Mouse (Mus musculus): ENCODE measurements at regions not wholly inside any gene's neighbourhood (a gene's known extent, or its start where the extent isn't known, plus 50 kb on each side); places are given as distances from the start of the nearest gene placed in this dataset.

DNA sequence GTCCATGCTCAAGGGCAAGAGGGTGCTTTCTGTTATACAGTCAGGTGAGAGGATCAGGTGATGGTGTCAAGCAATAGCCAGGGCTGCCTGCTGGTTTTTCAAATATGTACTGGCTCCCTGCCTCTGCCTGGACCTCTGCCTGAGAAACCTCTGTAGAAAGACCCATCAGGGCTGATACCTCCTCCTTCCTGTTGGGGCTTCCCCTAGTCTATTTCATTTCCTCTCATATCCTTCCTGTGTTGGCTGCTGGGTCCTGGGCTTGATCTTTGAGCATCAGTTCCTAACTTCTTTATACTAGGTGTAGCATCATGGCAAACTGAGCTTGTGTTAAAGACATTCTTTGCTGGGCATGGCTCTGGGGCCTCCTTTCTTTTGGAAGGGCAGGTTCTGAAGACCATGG is 89.5 kb downstream of the Tmem38b start:
- no peak for DNase-seq (ENCODE audit: low spot score)

DNA sequence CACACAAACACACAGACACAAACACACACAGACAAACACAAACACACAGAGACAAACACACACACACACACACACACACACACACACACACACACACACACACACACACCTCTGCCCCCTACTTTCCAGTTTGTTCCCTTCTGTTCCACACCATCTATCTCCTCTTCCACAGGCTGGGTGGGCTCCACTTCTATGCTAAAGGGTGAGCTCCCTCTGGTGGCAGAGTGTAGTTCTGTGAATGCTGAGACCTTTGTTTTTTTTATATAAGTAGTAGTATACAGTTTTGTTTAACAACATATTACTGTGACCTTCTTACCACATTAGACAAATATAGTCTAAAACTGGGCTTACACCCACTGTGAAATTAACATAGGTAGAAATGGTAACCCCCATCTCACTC is 93.3 kb downstream of the Tmem38b start:
- intact Hi-C loops (cut with DNase I) = loop anchor here (1.0 kb wide), 1 partner anchor 180 kb away; no protein-coding TSS in a partner anchor

More for the DNA sequence above, 89.5 kb downstream of the Tmem38b start:
- intact Hi-C loops (cut with DNase I) = no loop called here

DNA sequence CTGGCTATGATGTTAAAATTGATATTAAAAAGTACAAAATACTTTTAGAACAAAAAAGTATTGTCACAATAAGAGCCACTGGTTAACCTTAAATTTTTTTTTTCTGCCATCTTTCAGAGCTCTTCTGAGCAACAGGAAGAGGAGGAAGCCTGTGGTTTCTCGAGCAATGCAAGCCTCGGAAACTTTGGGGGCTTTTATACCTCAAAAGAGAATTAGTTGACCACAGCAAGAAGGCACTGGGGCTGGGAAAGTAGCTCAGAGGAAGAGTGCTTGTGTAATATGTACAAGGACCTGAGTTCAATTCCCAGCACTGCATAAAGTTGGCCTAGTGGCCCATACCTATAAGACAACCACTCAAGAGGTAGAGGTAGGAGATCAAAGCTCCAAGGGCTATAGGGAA is 94.7 kb downstream of the Tmem38b start:
- intact Hi-C loops (cut with DNase I) = loop anchor here (10.0 kb wide), 1 partner anchor 1024 kb away; the partner anchor contains the start of gene Zfp462
- no peak for DNase-seq (ENCODE audit: low spot score)

More for the DNA sequence above, 93.3 kb downstream of the Tmem38b start:
- no peak for DNase-seq (ENCODE audit: low spot score)

DNA sequence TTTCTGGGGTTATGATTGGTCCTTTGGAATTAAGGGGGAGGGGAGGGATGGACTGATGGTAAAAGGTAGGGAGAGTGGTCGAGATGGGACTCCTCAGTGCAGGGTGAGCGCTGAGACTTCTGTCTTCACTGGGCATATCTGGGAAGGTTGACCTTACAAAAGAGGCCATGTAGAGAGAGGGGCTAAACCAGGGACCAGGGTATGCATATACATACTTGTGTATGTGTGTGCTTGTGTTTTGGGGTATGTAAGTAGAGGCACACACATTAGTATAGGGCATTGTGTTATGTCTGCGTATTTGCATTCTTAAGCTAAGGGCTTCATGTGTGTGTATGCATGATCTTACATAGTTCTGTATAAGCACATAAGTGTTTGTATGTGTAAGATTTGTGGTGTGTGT is 105.2 kb downstream of the Tmem38b start:
- intact Hi-C loops (cut with DNase I) = loop anchor here (5.0 kb wide), 1 partner anchor 1311 kb away; no protein-coding TSS in a partner anchor
- no peak for DNase-seq (ENCODE audit: low spot score)

DNA sequence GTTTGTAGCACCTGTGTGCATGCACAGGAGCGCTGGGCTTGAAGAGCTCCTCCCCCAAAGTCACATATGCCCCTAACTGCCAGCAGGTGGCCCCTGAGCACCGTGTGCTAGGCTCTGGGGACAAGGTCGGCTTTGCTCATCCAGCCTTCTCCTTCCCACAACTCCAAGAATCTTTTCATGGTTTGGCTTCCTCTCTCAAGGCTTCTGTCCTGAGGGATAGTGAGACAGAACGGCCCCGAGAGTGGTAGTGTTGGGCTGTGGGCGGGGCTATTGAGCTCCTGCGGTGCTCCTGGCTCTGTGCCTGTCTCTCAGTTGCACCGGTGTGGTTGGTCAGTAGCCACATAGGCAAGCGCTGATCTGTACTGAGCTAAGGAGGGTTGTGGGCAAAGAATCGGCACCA is 105.7 kb downstream of the Tmem38b start:
- DNase-seq (ENCODE audit: low spot score) = no peak
- intact Hi-C loops (cut with DNase I) = loop anchor here (5.0 kb wide), 1 partner anchor 1311 kb away; no protein-coding TSS in a partner anchor

DNA sequence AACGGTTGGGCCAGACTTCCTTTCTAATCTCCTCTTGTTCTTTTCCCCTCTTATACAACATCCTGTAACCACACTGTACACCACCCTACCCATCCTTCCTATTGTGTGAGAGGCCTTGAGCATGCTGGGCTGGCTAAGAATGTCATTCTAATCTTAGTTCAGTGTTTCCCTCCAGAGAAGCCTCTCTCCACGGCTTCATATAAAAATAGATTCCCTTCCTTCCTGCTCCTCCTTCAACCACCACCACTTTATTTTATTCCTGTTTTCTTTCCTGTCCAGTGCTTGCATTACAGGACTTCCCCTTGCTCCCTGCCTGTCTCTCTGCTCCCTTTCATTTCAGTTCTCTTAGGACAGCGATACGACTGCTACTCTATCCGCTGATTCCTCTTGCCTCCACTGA is 109.5 kb downstream of the Tmem38b start:
- intact Hi-C loops (cut with DNase I) = no loop called here
- DNase-seq (ENCODE audit: low spot score) = no peak

DNA sequence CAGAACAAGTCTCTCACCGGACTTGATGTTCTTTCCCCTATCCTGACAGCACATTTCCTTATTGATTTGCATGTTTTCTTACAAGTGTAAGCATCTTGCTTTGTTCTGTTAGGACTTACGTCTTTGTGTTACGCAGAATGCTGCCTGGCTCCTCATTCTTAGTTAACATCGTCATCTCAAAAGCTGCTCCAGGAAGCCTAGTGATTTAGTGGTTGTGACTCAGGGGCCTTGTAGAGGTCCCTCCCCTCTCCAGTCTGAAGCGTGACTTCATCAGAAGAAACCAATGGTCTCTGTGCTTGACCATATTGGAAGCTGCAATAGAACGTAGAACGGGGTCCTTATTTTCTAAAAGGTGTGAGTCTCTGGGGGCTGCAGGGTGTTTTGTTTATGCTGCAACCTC is 122.9 kb downstream of the Tmem38b start:
- DNase-seq (ENCODE audit: low spot score) = no peak
- intact Hi-C loops (cut with DNase I) = no loop called here

DNA sequence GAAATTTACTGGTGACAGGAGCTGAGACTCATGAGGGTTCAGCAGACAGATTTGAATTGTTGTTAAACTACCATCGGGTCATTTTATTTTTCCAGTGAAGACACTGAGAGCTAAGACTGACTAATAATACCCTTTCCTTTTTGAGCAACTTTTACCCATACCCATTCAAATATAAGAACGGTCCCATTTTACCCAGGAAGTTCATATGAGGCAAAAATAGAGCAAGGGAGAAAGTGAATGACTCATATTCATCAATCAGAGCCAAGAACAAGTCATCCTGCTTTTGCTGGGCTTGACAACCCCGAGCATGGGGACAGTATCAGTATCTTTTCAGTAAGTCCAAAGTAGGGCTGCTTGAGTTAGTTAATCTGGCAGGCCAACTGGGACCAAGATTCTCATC is 123.3 kb downstream of the Tmem38b start:
- intact Hi-C loops (cut with DNase I) = no loop called here

DNA sequence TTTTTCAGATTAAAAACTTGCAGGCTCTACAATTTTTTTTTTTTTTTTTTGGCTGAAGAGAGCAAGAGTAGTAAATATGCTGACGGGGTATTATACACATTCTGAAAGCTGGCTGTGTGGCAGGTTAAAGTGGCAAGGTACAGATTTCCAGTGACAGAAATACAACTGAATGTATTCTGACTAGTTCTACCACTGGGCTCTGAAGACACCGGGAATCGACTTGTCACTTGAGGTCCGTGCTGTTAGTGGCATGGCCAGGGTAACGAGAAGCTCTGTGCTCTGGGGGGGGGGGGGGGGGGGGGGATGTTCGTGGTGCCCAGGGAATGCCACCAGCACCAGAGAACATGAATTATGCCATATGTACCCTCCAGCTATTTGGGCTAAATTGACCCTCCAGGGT is 124.7 kb downstream of the Tmem38b start:
- no peak for DNase-seq (ENCODE audit: low spot score)
- intact Hi-C loops (cut with DNase I) = no loop called here

More for the DNA sequence above, 123.3 kb downstream of the Tmem38b start:
- DNase-seq (ENCODE audit: low spot score) = no peak

DNA sequence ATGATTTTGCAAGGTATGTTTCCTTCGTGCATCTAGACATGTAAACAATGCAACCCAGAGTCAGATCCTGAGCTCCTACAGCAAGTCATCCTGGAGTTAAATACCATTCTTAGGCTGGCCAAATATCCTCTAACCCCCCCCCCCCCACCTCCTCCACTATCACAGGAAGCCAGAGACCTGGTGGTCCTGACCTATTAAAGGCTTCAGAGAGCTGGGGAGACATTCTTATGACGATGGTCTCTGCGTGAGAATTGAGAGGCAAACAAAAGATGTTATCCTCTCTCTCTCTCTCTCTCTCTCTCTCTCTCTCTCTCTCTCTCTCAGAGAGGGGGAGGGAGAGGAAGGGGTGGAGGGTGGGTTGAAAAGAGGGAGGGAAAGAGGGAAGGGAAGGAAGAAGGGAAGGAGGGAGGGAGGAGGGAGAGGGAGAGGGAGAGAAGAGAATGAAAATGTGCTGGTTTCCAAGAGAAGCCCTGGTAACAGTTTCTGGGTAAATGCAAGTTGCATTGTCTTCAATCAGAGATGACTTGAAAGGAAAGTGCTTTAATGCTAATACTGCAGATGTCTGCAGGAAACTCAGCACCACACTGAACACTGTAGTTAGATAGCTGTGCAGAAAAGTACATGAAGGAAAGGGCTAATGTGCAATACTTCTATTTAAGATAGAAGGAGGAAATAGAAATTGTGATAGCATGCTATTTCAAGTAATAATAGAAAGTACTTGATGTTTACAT is 125.3 kb downstream of the Tmem38b start:
- no peak for DNase-seq (ENCODE audit: low spot score)
- intact Hi-C loops (cut with DNase I) = no loop called here

DNA sequence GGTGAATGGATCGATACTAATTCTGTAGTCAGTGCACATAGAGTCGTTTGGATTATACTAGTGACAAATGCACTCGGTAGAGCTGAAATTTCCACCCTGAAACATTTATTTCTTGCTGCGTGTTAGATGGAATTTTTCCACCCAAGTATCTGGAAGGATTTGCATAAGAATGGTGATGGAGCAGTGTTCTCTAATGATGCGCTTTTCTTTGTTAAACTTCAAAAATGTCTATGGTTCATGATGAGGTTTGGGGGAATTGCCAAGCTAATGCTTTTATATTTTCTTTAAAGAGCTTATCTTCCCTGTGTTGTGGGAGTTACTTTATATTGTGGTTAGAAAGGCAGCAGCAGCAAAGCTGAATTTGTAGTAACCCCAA is 125.9 kb downstream of the Tmem38b start:
- intact Hi-C loops (cut with DNase I) = no loop called here
- no peak for DNase-seq (ENCODE audit: low spot score)

DNA sequence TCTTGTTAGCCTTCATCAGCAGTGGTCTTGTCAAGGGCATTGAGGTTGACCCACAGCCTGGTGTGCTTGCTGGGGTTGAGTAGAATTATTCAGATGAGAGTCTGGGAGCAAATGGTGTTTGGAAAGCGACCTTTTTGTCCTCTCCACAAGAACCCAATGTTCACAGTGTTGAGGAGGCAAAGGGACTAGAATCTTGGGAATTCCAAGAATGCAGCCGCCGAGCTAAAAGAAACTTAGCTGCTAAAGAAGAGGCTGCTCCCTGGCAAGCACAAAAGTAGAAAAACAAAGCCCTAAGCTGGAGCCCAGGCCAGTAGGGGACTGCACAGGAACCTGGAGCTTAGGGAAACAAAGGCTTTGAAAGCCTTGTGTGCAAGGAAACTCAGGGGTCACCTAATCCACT is 126.4 kb downstream of the Tmem38b start:
- intact Hi-C loops (cut with DNase I) = no loop called here

DNA sequence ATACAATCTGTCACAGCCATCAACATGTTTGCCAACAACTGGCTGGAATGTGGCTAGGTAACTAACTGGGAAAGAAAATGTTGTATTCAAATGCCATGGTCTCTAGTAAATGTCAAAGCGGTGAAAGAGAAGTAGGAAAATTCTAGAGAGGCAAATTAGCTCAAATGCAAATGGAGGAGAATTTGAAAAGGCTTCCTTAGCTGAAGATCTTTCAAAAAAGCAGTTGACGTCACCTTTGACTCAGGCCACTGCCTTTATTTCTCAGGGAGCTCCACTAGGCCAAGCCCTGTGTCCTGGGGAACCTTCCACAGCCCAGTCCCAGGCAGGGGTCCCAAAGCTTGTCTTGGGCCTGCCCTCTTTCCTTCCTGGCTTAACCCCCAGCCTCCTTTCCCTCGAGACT is 136.6 kb downstream of the Tmem38b start:
- intact Hi-C loops (cut with DNase I) = no loop called here

More for the DNA sequence above, 126.4 kb downstream of the Tmem38b start:
- no peak for DNase-seq (ENCODE audit: low spot score)

DNA sequence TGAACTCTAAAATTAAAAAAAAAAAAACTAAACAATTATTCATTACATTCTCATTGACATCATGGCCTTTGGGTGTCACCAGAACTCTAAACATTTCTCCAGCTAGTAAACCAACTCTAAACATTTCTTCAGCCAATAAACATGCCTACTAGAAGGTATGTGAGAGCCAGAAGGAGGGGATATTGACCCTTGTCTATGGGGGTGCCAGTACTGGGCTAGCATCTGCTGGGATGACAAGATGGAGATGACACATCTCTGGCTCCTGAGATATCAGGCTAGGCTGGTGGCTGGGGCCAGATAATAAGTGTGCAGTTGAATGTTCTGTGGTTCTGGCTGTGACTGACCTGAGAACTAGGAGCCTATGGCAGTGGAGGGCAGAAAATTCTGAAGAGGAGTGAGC is 144.6 kb downstream of the Tmem38b start:
- intact Hi-C loops (cut with DNase I) = no loop called here
- no peak for DNase-seq (ENCODE audit: low spot score)

More for the DNA sequence above, 136.6 kb downstream of the Tmem38b start:
- DNase-seq (ENCODE audit: low spot score) = no peak

DNA sequence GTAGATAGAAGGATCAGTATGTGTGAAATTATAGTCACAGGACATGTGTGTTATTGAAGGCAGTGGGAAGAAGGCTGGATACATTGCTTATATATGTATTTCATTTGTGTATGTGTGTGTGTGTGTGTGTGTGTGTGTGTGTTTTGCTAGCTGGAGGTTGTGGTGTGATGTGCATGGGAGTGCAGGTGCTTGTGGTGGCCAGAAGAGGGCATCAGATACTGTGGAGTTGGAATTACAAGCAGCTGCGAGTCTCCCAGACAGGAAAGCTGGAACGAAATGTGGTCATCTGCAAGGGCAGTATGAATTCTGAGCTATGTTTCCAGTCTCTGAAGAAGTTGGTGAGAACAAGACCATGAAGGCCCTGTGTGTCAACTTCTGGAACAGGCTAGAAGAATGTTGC is 145.1 kb downstream of the Tmem38b start:
- intact Hi-C loops (cut with DNase I) = no loop called here

DNA sequence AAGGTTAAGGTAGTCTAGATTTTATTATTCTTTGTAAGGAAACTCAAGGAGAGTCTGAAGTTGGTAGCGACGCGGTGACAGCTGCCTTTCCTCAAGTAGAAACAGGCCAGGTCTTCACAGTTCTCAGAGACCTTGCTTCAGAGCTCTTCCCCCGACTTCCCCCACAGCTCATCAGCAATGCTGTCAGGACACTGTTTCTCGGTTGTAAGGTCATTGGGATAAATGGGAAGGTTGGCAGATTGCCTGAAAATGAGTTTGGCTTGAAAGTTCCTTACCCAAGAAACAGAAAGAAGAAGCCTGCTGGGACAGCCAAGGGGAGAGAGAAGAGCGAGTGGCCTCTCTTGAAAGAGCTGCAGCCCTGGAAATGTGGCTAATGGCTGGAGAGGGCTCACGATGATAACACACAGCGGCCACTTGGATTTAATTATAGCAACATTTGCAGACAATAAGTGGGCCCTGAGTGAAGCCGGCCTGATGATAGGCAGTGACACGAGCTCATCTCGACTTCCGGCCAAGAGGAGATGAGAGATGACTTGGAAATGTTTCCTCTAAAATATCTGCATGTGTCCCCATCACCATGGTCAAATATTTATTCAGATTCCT is 150.3 kb downstream of the Tmem38b start:
- no peak for DNase-seq (ENCODE audit: low spot score)
- intact Hi-C loops (cut with DNase I) = no loop called here

More for the DNA sequence above, 145.1 kb downstream of the Tmem38b start:
- DNase-seq (ENCODE audit: low spot score) = no peak

DNA sequence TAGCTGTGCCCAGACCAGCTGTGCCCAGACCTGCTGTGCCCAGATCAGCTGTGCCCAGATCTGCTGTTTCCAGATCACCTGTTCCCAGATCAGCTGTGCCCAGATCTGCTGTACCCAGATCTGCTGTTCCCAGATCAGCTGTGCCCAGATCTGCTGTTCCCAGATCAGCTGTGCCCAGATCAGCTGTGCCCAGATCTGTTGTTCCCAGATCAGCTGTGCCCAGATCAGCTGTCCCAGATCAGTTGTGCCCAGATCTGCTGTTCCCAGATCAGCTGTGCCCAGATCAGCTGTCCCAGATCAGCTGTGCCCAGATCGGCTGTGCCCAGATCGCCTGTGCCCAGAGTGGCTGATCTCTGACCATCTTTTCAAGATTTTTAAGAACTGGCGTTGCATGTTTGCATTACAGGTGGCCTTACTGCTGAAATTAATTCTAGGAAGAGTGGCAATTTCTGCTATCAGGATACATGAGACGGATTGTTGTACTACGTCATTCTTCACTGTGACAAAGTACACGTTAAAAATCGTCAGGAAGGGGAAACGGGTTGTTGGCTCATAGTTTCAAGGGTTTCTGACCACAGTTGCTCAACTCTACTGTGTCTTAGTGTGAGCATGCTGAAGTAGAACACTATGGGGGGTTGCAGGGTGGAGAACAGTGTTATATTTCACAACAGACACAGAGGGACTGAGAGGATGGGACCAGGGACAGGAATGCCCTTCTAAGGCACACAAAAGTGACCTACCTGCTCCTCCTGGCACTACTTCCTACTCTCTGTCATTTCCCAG is 160.9 kb downstream of the Tmem38b start:
- intact Hi-C loops (cut with DNase I) = no loop called here
- no peak for DNase-seq (ENCODE audit: low spot score)

DNA sequence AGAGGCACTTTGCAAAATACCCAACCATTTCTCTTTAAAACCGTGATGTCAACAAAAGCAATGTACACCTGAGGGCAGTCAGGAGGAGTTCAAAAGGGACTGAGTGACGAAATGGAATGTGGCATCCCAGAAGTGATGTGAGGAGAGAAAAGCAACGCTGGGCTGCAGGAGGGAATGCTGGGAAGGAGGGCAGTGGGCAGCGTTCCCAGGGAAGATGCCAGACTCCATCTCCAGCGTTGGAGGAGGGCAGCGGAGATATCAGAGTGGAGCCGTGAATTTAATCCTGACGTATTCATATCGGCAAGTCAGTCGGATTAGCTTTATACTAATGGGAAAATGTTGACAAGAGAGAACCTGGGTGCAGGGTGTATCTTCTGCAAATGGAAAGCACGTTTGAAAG is 161.7 kb downstream of the Tmem38b start:
- no peak for DNase-seq (ENCODE audit: low spot score)

DNA sequence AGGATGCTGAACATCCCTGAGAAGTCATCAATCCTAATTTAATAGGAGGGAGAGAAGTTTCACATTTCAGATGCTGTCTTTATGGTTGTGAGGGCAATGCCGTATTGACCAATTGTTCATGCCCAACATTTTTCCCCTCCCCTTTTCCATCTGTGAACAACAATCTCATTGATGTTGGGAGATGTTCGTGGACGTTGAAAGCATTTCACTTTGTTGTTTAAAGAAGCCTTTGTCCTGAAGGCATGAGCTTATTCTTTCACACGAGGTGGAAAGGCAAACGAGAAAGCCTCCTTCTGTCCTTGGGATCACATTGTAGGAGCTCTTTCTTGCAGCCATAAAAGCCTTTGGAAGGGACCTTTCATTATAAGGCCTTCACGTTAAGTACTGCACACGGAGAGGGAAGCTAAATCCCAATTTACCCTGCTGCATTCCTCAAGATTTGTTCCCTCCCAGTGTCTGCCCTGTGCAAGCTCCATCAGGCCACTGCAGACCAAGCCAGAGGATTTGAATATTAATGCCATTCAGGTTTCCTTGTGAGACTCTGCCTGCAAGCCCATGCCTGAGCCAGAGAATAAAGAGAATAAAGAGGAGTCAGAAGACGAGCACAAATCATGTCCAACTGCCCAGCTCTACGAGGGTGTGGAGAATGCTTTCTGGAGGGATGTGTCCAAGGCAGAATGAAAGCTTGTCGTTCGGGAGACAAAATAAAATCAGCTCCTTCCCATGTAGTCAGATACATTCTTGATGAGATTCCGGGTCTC is 195.4 kb downstream of the Tmem38b start:
- no peak for DNase-seq (ENCODE audit: low spot score)

More for the DNA sequence above, 161.7 kb downstream of the Tmem38b start:
- intact Hi-C loops (cut with DNase I) = no loop called here

DNA sequence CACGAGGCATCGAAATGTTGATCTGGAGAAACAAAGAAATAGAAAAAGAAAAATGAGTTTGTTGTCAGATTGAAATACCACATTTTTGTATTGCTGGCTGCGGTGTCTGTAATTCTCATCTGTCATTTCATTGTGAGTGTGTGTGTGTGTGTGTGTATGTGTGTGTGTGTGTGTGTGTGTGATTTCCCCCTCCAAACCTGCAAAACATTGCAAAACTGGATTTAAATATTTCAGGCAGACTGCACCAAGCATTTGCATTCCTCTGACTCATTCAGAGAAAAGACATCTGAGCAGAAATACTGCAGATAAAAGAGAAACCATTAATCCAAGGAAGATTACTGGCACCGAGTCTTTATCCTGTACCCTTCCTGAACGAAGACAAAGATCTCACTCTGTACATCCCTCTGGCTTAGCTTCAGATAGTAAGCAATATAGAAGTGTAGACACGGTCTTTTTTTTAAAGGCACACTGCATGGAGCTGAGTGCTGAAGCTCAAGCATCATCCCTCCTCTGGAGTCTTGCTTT is 196.1 kb downstream of the Tmem38b start:
- no peak for DNase-seq (ENCODE audit: low spot score)
- intact Hi-C loops (cut with DNase I) = no loop called here

More for the DNA sequence above, 195.4 kb downstream of the Tmem38b start:
- intact Hi-C loops (cut with DNase I) = no loop called here

All from heart, postnatal 25 days (tissue).